In the genomic region with DNA sequence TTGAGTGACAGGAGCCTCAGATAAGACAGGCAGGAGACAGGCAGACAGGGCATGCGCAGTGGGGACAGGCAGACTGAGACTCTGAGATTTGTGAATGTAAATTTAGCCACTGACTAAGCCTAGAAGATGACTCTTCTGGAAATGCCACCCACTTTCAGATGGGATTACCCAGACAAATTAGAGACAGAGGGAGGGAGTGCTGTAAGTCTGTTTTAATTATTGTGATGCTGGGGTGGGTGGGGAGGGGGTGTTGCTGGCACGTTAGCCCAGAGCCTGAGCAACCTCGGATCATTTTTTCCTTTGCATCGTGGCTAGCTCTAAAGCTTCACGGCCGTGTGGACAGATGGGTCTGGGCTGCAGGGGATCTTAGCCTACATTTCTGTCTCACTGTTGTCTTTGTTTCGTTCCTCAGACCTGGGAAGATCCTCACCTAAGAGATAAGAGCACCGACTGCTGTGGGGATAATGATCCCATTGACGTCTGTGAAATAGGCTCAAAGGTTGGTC, we compare ENCODE assay signal across 8 mouse cellular contexts. TPM values are rescaled to one million over a fixed set of nuclear protein-coding genes. Genes with fewer than 3 reads are reported as not detected.
DNase-seq lines count a peak whose midpoint lies in the region; ATAC-seq and TF ChIP-seq lines count a peak whose summit lies in the region.
"Had no signal": no experiment of that assay in that cellular context is flagged by ENCODE, and none has a peak within 500 bp of the region (broad histone marks: within the 10 kb centered on the region; RNA-seq: fewer than 3 reads in every experiment).

No protein-coding gene starts in this region.

- intact Hi-C loops in left cerebral cortex, adult 2 months (cut with DNase I): loop anchor here (2.0 kb wide), 1 partner anchor 206 kb away; a partner anchor contains a TSS

- no peaks in the 10 kb centered on the region for H3K9me3 ChIP-seq in heart, embryonic 12.5 days (replicated peaks)
- H3K9me3 ChIP-seq: liver, embryonic 13.5 days had no signal

- H3K4me2 ChIP-seq in heart, embryonic 12.5 days: peak overlapping the region; percentile 66
- H3K4me2 ChIP-seq: liver, embryonic 13.5 days had no signal

- TF ChIP-seq CTCF in left cerebral cortex, adult 2 months (IDR thresholded peaks at IDR 0.05): no peak

- peak overlapping the region; percentile 22 for H3K4me3 ChIP-seq in heart, embryonic 12.5 days
- no peak overlapping the region for H3K4me3 ChIP-seq in left cerebral cortex, adult 2 months
- H3K4me3 ChIP-seq: liver, embryonic 13.5 days had no signal

- H3K4me1 ChIP-seq in heart, embryonic 12.5 days (replicated peaks): peaks cover 34% of the 10 kb centered on the region

- peak overlapping the region; percentile 89 for H3K27ac ChIP-seq in heart, embryonic 12.5 days (ENCODE audit: poor library complexity, severe bottlenecking)
- H3K27ac ChIP-seq in left cerebral cortex, adult 2 months: no peak overlapping the region
- H3K27ac ChIP-seq: liver, embryonic 13.5 days had no signal

- H3K36me3 ChIP-seq in heart, embryonic 12.5 days: peaks cover 15% of the 10 kb centered on the region

- peak overlapping the region; percentile 46 for H3K9ac ChIP-seq in heart, embryonic 12.5 days
- H3K9ac ChIP-seq: liver, embryonic 13.5 days had no signal

- DNase-seq in MN1 (ENCODE audit: low spot score): peak; percentile 10
- peak; percentile 28 for DNase-seq in cerebellum, adult 9-11 months
- DNase-seq in left cerebral cortex, adult 2 months (ENCODE audit: extremely low spot score in 1 of 2, low spot score in 2 of 2): peak; percentile 58 to 60
- peak; percentile 48 for DNase-seq in skeletal muscle tissue, adult 2 months (ENCODE audit: low read depth, low spot score)
- DNase-seq in urinary bladder, adult 2 months (ENCODE audit: low spot score): no peak
- DNase-seq in kidney, postnatal 25 days: no peak

- no peaks in the 10 kb centered on the region for H3K27me3 ChIP-seq in heart, embryonic 12.5 days (replicated peaks)
- H3K27me3 ChIP-seq: liver, embryonic 13.5 days had no signal

- WGBS in heart, embryonic 12.5 days: 28% methylated on average over 9 of the region's 9 CpGs

- 0 out of 2 replicates have a peak, but pooled peaks have one; percentile 26 for ATAC-seq in heart, embryonic 12.5 days (ENCODE audit: insufficient number of reproducible peaks, low FRiP score)

RNA-seq across cellular contexts. Expression of a gene that starts 29.0 kb away (rescaled TPM):
- polyA plus RNA-seq in heart, embryonic 12.5 days (2016; fragmentation: Nextera tagmentation; extraction: Ambion mirVana): 112 and 115 TPM in 2 replicates
- 10 to 100 TPM; 50.0 to 52.5 TPM for total RNA-seq in left cerebral cortex, adult 2 months (2021)
- 47.7 and 52.3 TPM in 2 replicates for polyA plus RNA-seq in urinary bladder, adult 2 months (2012; rRNA removed)

Comparison
In these comparisons a context has a peak if more than half of its experiments do, and no peak if none do; other contexts are left out.
1. DNase-seq: peak in MN1 (single experiment), cerebellum, adult 9-11 months (single experiment), left cerebral cortex, adult 2 months (2 of 2) and skeletal muscle tissue, adult 2 months (single experiment); none in urinary bladder, adult 2 months (single experiment) and kidney, postnatal 25 days (0 of 2).